Mouse (Mus musculus): ENCODE measurements around the gene Zcchc10. TPM values are rescaled to one million over a fixed set of nuclear protein-coding genes. Genes with fewer than 3 reads are reported as not detected.
"Not testable (repeated sequence)": the region's sequence is repeated elsewhere in the genome, so short reads cannot be mapped to it uniquely, and the experiment has no call there.

Gene Zcchc10
- 10 to 100 TPM; 10.7 to 14.9 (median 12.4) TPM for total RNA-seq (2022)

DNA sequence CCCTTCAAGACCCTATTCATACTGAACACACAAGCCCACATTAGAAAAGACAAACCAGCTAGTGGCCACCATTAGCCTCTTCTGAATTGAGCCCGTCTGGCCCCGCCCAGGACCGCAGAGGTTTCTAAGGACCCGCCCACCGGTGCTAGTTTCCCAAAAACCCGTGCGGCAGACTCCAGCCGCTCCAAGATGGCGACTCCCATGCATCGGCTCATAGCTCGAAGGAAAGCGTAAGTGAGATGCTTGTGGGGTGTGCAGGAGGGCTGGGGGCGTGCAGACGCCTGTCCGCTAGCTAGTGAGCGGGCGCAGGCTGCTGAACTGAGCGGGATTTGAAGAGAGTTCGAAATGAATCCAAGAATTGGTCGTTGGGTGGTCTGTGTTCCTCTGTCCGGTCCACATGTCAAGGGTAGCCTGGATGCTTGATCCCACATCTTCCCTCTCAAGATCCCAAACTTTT lies at the start of gene Zcchc10:
Gene Zcchc10 (plus strand): TSS at position 168 of the 457 bp plus-strand sequence.
- DNase-seq: peak; percentile 81

DNA sequence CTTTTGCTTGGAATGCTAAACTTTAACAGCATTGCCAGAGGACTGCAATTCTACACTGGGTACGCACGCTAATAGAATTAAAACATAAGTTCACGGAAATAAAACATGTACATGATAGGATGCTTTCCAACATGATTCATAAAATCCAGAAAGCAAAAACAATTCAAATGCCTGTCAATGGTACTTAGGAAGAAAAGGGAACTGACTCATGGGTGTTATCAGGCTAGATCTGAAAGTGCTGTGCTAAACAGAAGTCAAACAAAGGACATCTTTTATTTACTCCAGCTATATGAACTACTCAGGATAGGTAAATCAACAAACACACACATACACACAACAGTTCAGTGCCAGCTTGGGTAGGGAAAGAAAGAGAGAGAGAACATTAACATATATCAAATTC lies 49.1 kb upstream of the Zcchc10 start:
- no peak for DNase-seq

DNA sequence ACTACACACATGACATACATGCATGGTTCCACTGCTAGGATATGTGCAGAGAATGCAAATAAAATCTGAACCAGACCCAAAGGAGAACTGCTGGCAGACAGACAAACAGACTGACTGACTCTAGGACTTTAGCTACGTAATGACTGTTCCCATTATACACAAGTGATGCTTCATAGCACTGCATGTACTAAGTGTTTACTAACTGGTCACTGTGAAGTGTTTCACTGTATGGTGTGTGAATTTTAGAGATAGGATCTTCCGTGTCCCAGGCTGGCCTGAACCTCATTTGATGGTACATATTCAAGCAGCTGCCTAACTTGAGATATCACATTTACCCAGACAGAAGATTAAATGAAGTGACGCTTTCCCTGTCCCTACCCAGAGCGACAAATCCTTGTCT lies 46.1 kb upstream of the Zcchc10 start:
- no peak for DNase-seq

DNA sequence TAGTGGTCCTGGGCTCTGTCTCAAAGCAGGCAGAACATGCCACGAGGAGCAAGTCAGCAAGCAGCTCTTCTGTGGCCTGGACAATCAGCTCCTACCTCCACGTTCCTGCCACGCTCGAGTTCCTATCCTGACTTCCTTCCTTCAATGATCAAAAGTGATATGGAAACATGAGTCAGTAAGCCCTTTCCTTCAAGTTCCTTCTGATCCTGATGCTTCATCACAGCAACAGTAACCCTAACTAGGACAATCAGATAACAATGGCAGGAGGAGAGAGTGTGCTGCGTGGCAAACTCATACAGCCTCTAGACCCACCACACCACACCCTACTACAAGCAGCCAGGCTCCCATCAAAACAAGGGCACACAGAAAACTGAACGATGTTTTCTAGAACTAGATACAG lies 38.6 kb upstream of the Zcchc10 start:
- DNase-seq: no peak

DNA sequence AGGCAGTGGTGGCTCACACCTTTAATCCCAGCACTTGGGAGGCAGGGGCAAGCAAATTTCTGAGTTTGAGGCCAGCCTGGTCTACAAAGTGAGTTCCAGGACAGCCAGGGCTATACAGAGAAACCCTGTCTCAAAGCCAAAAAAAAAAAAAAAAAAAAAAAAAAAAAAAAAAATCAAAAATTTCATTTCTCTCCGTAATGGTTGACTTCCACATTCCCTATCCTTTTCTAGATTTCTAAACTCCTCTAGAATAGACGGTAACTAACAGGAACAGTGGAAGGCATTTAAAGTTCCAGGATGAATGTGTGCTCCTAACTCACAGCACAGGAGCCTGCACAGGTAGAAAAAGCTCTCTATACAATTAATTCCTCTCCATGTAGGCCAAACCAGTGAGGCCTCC lies 34.3 kb upstream of the Zcchc10 start:
- DNase-seq: not testable (repeated sequence)

GRCm38 (mm10) chr11:53290871-53291270 lies 33.6 kb upstream of the Zcchc10 start:
- DNase-seq: no peak

DNA sequence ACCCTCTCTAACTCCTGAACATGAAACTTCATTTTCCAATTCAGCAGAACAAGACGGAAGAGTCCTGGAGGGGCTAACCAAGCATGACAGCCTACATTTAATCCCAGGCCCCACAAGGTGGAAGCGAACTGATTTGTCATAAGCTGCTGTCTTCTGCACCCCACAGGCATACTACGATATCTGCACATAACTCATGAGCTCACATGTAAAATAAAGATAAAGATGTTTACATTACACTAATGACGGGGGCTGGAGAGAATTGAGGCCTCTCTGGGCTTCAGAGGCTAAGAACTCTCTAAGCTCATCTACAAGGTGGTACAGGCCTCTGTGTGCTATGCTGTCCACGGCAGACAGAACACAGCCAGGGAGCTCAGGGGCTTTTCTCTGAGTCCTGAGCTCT lies 30.0 kb upstream of the Zcchc10 start:
- DNase-seq: no peak

- DNase-seq: no peak
These were observed 27.6 kb upstream of the Zcchc10 start for GRCm38 (mm10) chr11:53296880-53297279.

GRCm38 (mm10) chr11:53297947-53298860 lies 26.3 kb upstream of the Zcchc10 start:
- DNase-seq: no peak

GRCm38 (mm10) chr11:53299551-53300329 lies 24.7 kb upstream of the Zcchc10 start:
- DNase-seq: peak; percentile 69

GRCm38 (mm10) chr11:53300330-53301166 lies 23.9 kb upstream of the Zcchc10 start, which contains the start of gene Hspa4:
Hspa4 (minus strand) TSS chr11:53300457.
- DNase-seq: peak; percentile 98

- no peak for DNase-seq
These were observed 23.3 kb upstream of the Zcchc10 start for GRCm38 (mm10) chr11:53301167-53301515.

DNA sequence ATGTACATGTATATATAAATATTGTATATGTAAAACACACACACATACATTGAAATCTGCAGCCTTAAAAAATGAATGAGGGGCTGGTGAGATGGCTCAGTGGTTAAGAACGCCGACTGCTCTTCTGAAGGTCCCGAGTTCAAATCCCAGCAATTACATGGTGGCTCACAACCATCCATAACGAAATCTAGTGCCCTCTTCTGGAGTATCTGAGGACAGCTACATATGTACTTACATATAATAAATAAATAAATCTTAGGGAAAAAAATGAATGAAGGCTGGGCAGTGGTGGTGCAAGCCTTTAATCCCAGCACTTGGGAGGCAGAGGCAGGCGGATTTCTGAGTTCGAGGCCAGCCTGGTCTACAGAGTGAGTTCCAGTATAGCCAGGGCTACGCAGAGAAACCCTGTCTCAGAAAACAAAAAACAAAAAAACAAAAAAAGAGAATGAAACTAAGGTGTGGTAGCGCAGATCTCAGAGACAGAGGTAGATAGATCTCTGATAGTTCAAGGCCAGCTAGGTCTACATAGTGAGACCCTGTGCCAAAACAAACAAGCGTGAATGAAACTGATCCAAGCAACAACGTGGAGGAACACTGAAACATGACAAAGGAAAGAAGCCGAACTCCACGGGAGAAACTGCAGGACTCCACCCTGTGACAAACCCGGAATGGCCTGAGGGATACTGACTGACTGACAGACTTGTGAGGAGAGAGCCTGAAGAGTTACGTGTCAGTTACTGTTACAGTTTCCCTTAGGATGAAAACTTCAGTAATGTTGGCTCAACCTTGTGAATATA lies 20.2 kb upstream of the Zcchc10 start:
- DNase-seq: no peak

DNA sequence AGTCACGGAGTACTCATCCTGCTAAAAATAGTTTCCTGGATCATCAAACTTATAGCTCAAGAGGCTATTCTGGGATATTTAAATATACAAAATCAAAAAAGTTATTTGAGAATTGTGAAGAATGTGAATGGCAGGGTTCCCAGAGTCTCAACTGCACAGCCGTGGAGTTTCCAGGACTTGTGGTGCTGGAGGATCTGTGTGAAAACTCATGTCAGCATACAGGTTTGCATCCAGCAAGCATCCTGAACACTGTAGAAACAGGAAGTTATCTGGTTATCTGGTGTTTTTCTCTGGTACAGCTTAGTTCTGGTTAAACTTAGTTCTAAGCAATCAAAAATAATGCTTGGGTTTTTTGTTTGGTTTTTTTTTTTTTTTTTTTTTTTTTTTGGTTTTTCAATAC lies 17.5 kb upstream of the Zcchc10 start:
- DNase-seq: no peak

DNA sequence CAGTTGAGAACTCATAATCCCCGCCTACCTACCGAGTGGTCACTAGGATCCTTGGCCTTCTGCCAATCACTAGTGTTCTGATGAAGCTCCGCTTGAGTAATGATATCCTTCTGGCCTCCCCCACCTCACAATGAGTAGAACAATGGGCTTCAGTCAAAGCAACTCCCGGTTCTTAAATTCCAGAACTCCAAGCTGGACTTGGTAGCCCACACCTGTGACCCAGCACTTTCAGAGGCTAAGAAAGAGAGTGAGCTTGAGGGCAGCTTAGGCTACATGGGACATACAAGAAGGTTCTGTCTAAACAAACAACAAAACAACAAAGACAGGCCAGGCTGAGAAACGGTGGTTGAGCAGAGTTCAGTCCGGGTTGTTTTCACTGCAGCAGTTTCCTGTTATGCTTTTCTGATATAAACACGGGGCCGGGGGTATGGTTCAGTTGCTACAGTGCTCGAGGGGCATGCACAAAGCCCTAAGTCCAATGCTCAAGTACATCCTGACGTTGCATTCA lies 16.9 kb upstream of the Zcchc10 start:
- peak; percentile 34 for DNase-seq

DNA sequence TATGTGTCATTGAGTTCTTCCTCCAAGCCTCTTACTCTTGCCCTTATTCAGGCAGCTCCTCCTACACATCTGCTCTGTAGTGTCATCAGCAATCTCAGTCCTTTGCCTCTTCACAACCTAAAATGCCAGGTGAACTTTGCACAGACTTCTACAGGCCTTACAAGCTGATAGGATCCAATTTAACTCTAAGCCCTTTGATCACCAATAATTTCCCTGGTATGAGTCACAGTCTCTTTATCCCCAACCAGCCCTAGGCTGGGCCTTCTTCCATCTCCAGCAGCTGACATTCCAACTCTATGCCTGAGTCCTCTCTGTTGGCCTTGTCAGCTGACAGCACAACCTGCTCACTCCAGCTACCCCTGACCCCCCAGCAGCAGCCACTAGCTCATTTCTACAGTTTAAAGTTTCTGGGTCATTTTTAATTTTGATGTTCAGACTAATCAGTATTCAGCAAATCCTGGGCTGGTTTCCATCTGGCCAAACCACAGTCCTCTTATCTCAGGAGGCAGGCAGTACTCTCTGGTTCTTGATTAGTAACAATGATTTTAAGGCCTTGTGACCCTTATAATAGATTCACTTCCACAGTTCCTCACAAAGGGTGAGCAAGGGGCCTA lies 16.1 kb upstream of the Zcchc10 start:
- peak; percentile 42 for DNase-seq

DNA sequence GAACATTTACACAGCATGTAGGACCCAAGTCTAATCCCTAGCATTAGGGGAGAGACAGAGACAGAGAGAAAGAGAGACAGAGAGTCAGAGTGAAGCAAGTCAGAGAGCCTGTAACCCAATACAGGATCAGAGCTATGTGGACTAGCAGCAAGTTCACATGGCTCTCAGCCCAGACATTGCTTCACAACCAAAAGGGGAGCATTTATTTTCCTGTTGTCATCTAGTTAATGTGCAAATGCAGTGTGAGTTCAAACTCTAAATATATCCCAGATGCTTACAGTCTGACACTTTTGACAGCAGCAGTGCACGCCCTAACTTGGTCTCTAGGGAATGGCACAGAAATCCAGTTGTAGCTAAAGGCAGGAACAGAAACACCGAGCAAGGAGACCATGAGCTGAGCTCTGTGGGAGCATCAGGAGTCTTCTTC lies 15.6 kb upstream of the Zcchc10 start:
- DNase-seq: peak; percentile 74

- no peak for DNase-seq
These were observed 13.1 kb upstream of the Zcchc10 start for GRCm38 (mm10) chr11:53311385-53311784.

DNA sequence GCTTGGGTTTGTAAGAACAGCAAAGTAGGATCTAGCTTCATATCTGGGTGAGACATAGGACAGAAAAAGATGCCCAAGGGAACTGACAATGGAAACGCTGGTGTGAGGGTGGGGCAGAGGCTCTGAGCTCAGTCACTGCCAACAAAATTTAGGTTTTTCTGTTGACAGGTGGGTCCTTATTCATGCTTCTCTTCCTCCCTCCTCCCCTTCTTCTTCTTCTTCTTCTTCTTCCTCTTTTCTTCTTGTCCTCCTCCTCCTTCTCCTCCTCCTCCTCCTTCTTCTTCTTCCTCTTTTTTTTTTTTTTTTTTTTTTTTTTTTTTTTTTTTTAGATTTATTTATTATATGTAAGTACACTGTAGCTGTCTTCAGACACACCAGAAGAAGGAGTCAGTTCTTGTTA lies 11.7 kb upstream of the Zcchc10 start:
- not testable (repeated sequence) for DNase-seq

DNA sequence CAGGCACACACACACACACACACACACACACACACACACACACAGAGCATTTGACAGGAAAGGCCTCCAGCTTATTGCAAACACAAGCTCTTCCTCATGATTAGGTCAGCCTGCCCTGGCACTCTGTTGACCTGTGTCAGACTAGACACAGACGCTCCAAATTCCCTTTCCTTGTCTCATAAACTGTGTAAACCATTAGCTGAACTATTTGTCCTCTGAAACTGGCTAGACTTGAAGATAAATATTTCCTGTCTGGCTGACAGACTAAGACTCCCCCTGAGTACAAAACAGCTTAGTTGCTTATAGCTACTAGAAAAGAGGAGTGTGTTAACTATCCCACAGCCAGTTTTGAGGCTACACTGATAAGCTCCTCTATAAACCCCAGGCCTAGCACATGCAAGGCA lies 9.7 kb upstream of the Zcchc10 start:
- DNase-seq: no peak

DNA sequence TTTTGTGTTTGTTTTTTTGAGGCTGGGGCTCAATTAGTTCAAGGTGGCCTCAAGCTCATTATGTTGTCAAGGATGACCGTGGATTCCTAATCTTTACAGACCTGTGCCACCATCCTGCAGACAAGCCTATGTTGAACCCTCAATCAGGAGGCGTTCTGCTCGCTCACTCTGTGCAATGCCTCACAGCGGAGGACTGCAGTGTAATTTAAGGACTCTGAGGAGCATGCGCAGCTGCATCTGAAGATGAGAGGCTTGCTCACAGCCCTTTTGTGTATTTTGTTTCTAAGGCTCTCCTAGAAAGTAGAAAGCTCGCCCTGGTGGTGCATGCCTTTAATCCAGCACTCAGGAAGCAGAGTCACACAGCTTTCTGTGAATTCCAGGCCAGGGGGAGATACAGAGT lies 7.5 kb upstream of the Zcchc10 start:
- no peak for DNase-seq

All from adrenal gland, adult 8-10 months (tissue).